Mouse (Mus musculus) thymus, adult 2 months (tissue): ENCODE measurements at regions not wholly inside any gene's neighbourhood (a gene's known extent, or its start where the extent isn't known, plus 50 kb on each side); places are given as distances from the start of the nearest gene placed in this dataset.

Experiments used
- DNase-seq: peaks from one replicate; pipeline ENCODE4 v3.0.0; 2021
- H3K27ac ChIP-seq: fragments of 200-500 bp; 2 replicates; pipeline ENCODE4 v1.5.1; 2012; ENCODE audit warnings: low read length, control low read depth; ENCODE audit not compliant: control insufficient read depth, insufficient read depth
- H3K27me3 ChIP-seq: fragments of 200-500 bp; 2 replicates; pipeline ENCODE4 v1.6.1; 2012; ENCODE audit warnings: mild to moderate bottlenecking, low read length, moderate library complexity, mixed read lengths; ENCODE audit not compliant: control insufficient read depth, insufficient read depth
- H3K36me3 ChIP-seq: fragments of 200-500 bp; 2 replicates; pipeline ENCODE4 v1.6.1; 2012; ENCODE audit warnings: mild to moderate bottlenecking, low read length, moderate library complexity; ENCODE audit not compliant: control insufficient read depth, insufficient read depth
- H3K4me1 ChIP-seq: fragments of 200-500 bp; replicated peaks from 2 replicates; pipeline ENCODE4 v1.6.1; 2012; ENCODE audit warnings: low read length; ENCODE audit not compliant: control insufficient read depth, insufficient read depth
- H3K4me3 ChIP-seq: fragments of 200-500 bp; 2 replicates; pipeline ENCODE4 v1.5.1; 2012; ENCODE audit warnings: mild to moderate bottlenecking, low read length, control low read depth, moderate library complexity; ENCODE audit not compliant: control insufficient read depth, insufficient read depth
- CTCF ChIP-seq: fragments of 200-500 bp; IDR thresholded peaks from 2 replicates; pipeline ENCODE4 v1.5.1; 2012; ENCODE audit warnings: mild to moderate bottlenecking, control low read depth, low read length, moderate library complexity, borderline replicate concordance; ENCODE audit not compliant: control insufficient read depth, poor library complexity, insufficient read depth; ENCODE audit errors: extremely low read depth
- POLR2A ChIP-seq: fragments of 200-500 bp; IDR thresholded peaks from 2 replicates; pipeline ENCODE4 v1.6.1; 2012; ENCODE audit warnings: mild to moderate bottlenecking, low read length, control low read depth, moderate library complexity; ENCODE audit not compliant: control insufficient read depth, poor library complexity, insufficient read depth; ENCODE audit errors: extremely low read depth
- WGBS: fragments of 180-500 bp; shearing (Covaris S2); methylation state at CpG from one replicate; pipeline ENCODE4 v1.1.7; 2018; 5-methylcytosine and 5-hydroxymethylcytosine counted together

- no peaks in the 10 kb centered on the region for H3K36me3 ChIP-seq
- DNase-seq, result no peak
- 57% methylated on average over 2 of the region's 2 CpGs for WGBS
- no peak overlapping the region for H3K27ac ChIP-seq
- TF ChIP-seq CTCF (no peak), POLR2A (no peak)
- H3K4me3 ChIP-seq, result no peak overlapping the region
- H3K4me1 ChIP-seq, result peaks cover 8% of the 10 kb centered on the region
- no peaks in the 10 kb centered on the region for H3K27me3 ChIP-seq
These were observed 120.9 kb downstream of the Mycn start for GRCm38 (mm10) chr12:12820668-12821351.

DNA sequence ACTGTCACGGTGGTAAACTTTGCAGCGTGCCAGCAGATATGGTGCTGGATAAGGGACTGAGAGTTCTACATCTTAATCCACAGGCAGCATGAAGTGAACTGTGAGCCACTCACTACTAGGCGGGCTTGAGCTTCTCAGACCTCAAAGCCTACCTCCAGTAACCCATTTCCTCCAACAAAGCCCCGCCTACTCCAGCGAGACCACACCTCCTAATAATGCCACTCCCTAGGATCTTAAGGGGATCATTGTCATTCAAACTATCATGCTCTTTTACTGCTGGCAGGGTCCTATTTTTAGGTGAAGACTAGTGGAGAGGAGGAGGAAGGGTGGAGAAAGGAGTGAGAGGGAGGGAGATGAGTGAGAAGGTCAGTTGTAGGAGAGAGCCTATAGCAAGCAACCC is 122.0 kb downstream of the Mycn start:
- H3K27me3 ChIP-seq, result no peaks in the 10 kb centered on the region
- no peak overlapping the region for H3K4me3 ChIP-seq

GRCm38 (mm10) chr12:12814693-12815092 is 127.0 kb downstream of the Mycn start:
- TF ChIP-seq POLR2A, result no peak
- TF ChIP-seq CTCF, result no peak
- Histone ChIP-seq H3K4me1 (0 out of 2 replicates have a peak, but pooled peaks cover 3% of the 10 kb centered on the region), H3K27me3 (no peaks in the 10 kb centered on the region), H3K36me3 (no peaks in the 10 kb centered on the region), H3K27ac (no peak overlapping the region), H3K4me3 (no peak overlapping the region)
- 93% methylated on average over 5 of the region's 5 CpGs for WGBS
- no peak for DNase-seq

More for the DNA sequence above, 122.0 kb downstream of the Mycn start:
- Histone ChIP-seq H3K4me1 (peaks cover 8% of the 10 kb centered on the region), H3K36me3 (no peaks in the 10 kb centered on the region), H3K27ac (no peak overlapping the region)
- 68% methylated on average over 5 of the region's 5 CpGs for WGBS
- TF ChIP-seq POLR2A, result no peak
- no peak for TF ChIP-seq CTCF
- no peak for DNase-seq

DNA sequence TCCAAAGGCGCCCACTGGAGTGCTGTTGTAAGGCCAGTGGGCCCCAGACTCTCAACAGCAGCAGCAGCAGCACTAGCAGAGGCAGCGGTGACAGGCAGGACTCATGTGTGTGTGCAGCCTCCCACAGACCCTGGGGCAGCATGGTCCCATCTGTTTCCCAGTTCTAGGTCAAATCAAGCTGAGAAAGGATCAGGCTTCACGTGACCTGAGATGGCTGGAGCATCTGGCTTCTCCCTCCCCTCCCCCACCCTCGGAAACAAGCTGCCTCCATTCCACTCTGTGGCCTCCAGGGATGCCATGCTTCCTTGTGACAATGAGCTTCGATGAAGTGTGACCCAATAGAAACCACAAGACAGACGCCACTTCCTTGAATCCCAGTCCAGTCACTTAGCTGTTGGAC is 128.8 kb downstream of the Mycn start:
- WGBS, result 71% methylated on average over 6 of the region's 6 CpGs
- no peak for DNase-seq
- Histone ChIP-seq H3K4me1 (0 out of 2 replicates have a peak, but pooled peaks cover 3% of the 10 kb centered on the region), H3K27ac (no peak overlapping the region), H3K36me3 (no peaks in the 10 kb centered on the region), H3K4me3 (no peak overlapping the region), H3K27me3 (no peaks in the 10 kb centered on the region)
- TF ChIP-seq POLR2A, result no peak
- no peak for TF ChIP-seq CTCF

- H3K4me3 ChIP-seq, result no peak overlapping the region
- DNase-seq, result no peak
- WGBS, result 64% methylated on average over 7 of the region's 7 CpGs
- 0 out of 2 replicates have a peak, but pooled peaks cover 3% of the 10 kb centered on the region for H3K4me1 ChIP-seq
- H3K27me3 ChIP-seq, result no peaks in the 10 kb centered on the region
- H3K27ac ChIP-seq, result no peak overlapping the region
- TF ChIP-seq CTCF, result no peak
- TF ChIP-seq POLR2A, result no peak
- H3K36me3 ChIP-seq, result no peaks in the 10 kb centered on the region
These were observed 130.8 kb downstream of the Mycn start for GRCm38 (mm10) chr12:12810943-12811342.

DNA sequence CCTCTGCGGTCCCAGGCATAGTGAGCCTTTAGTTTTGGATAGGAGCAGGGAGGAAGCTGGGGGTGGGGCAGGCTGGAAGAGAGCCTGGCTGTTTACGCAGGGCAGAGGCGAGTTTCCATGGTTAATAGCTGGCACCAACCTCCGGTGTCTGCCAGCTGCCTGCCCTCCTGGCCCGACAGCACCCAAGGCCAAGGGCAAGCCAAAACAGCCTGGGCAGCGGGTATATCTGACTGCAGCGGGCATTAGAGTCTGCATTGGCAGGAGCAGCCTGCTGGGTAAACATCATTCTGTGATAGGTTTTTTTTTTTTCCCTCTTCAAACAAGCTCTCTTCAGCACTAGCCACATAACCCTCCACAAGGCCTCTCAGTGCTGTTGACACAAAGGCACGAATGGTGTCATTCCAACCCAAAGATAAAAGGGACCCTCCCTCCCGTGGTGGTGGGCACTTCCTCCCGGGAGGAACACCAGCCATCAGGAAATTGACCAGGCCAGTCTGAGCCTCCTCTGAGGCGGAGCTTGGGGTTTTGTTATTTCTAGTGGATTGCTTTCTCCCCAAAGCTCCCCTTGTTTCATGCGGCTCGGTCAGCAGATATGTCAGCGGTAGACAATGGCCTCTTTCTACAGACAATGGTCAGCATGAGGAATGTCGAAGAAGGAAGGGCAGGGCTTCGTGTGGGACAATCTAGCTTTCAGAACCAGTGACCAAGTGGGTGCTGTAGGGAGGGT is 131.4 kb downstream of the Mycn start:
- DNase-seq, result no peak
- no peak overlapping the region for H3K4me3 ChIP-seq
- H3K27me3 ChIP-seq, result no peaks in the 10 kb centered on the region
- no peaks in the 10 kb centered on the region for H3K36me3 ChIP-seq
- 42% methylated on average over 16 of the region's 16 CpGs for WGBS
- 0 out of 2 replicates have a peak, but pooled peaks cover 3% of the 10 kb centered on the region for H3K4me1 ChIP-seq
- H3K27ac ChIP-seq, result no peak overlapping the region
- TF ChIP-seq CTCF (no peak), POLR2A (no peak)
